ENCODE assay signal across 8 mouse cellular contexts in genomic region chr1:39762025-39762370, GRCm38 (mm10). TPM values are rescaled to one million over a fixed set of nuclear protein-coding genes. Genes with fewer than 3 reads are reported as not detected.
DNase-seq lines count a peak whose midpoint lies in the region; TF ChIP-seq lines count a peak whose summit lies in the region.

No protein-coding gene starts in this region.

- DNase-seq in T-cell, adult 2 months (ENCODE audit: low spot score) = peak; percentile 16
- DNase-seq in embryo, embryonic 10 days (ENCODE audit: low spot score) = peak; percentile 49
- DNase-seq in gastrocnemius, postnatal 25 days = peak; percentile 85
- DNase-seq in induced T-regulatory cell, adult 2 months (ENCODE audit: low read depth) = peak; percentile 29
- DNase-seq in left cerebral cortex, adult 2 months (ENCODE audit: extremely low spot score in 1 of 2, low spot score in 2 of 2) = peak; percentile 74
- DNase-seq in lung, postnatal 36 days = peak; percentile 91
- peak; percentile 78 to 89 for DNase-seq in right cerebral cortex, adult 2 months (ENCODE audit: low spot score in 2 of 2)
- DNase-seq in urinary bladder, postnatal 25 days (ENCODE audit: low spot score) = peak; percentile 64

- H3K4me3 ChIP-seq in left cerebral cortex, adult 2 months = peak overlapping the region; percentile 32

- peak overlapping the region; percentile 56 for H3K27ac ChIP-seq in left cerebral cortex, adult 2 months

- TF ChIP-seq CTCF in left cerebral cortex, adult 2 months (IDR thresholded peaks at IDR 0.05) = no peak; the same call in 1 of the 2 replicates

- intact Hi-C loops in left cerebral cortex, adult 2 months (cut with DNase I) = loop anchor here (2.0 to 5.0 kb wide), 3 partner anchors 139 to 220 kb away; partner anchors contain the start of gene Map4k4

RNA-seq across cellular contexts. Expression of gene Rfx8, which starts 41.2 kb away (rescaled TPM):
- under 1 TPM in 1 of 2 experiments, not detected in 1; 0.18 TPM for total RNA-seq in gastrocnemius, postnatal 25 days (2021)
- total RNA-seq in left cerebral cortex, adult 2 months (2021) = under 1 TPM in 1 of 2 experiments, not detected in 1; 0.34 TPM

RNA-seq across cellular contexts. Expression of gene Gm3646, which starts 43.1 kb away (rescaled TPM):
- total RNA-seq in gastrocnemius, postnatal 25 days (2021) = 1 to 10 TPM in 1 of 2 experiments, not detected in 1; 1.7 TPM
- total RNA-seq in left cerebral cortex, adult 2 months (2021) = not detected

Comparison
In these comparisons a context has a peak if more than half of its experiments do, and no peak if none do; other contexts are left out.
1. Peak in every context shown above with its lines: DNase-seq, H3K4me3 ChIP-seq and H3K27ac ChIP-seq.
2. DNase-seq: peak in every context shown above with its lines; median percentile 91 in lung, postnatal 36 days; 85 in gastrocnemius, postnatal 25 days; 84 in right cerebral cortex, adult 2 months; 74 in left cerebral cortex, adult 2 months; 64 in urinary bladder, postnatal 25 days; 49 in embryo, embryonic 10 days; 29 in induced T-regulatory cell, adult 2 months; 16 in T-cell, adult 2 months.